Mouse (Mus musculus): Measurements from ENCODE around the gene Phf8.
A peak's percentile ranks its signal among the peaks of the same experiment; 100 is the strongest.
"Not testable (repeated sequence)": the region's sequence is repeated elsewhere in the genome, so short reads cannot be mapped to it uniquely, and the experiment has no call there.

Phf8 gene

DNA sequence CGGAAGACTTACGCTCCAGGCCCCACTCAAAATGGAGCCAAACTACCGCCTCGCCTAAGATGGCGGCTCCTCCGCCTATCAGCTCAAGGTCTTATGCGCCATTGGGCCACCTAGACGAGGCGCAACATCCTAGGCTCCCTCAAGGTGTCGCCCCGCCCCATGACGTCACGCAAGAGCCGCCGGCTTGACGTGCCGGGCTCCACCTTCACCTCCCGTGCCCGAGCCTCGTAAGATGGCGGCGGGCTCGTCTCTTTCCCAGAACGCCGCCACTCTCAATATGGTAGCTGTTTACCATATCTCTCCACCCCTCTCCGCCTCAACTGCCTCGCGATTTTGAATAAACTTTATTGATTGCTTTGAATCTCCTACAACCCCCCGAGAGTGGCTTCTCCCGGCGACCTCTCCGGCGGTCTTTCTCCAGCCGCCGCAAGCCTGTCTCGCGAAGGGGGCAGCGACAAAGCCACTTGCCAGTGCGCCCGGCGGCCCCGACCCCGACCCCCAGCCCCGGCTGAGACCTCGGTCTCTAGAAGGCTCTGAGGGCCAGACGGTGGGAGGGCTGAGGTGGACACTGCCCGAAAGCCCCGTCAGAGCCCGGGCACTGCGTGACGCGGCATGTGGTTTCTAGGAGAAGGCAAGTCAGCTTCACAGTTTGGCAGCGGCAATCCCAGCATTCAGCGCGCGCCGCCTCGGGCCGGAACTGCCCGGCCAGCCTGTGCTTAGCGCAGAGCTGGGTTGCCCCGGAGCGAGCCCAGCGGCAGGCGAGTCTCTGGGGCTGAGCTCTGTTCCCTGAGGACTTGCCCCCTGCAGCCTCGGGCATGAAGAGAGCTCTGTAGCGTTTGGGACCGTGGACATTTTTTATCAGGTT, at the start of gene Phf8:
Phf8 (plus strand) TSS at position 215 of the 865 bp plus-strand sequence.
- DNase-seq: peak; percentile 95 to 98

DNA sequence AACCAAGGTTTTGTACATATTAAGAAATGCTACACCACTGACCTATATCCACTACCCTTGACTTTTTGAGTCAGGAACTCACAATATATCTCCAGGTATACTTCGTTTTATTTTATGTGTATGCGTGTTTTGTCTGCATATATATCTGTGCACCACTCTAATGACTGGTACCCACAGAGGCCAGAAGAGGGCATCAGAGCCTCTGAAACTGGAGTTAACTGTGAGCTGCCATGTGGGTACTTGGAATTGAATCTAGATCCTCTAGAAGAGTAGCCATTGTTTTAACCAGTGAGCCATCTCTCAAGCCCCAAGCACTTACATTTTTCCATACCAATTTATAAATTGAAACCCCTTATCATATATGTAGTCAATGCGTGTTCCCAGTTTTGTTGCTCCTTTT, 32.3 kb upstream of the Phf8 start:
- no peak for DNase-seq

DNA sequence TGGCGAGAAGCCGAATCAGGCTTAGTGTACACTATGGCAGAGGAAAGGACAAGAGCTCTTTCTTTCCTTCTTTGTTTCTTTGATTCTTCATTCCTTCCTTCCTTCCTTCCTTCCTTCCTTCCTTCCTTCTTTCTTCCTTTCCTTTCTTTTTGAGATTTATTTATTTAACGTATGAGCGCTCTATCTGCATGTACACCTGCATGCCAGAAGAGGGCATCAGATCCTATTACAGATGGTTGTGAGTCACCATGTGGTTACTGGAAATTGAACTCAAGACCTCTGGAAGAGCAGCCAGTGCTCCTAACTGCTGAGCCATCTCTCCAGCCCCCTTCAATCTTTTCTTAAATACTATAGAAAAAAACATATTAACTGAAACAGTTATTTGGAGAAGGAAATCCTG, 27.2 kb upstream of the Phf8 start:
- not testable (repeated sequence) for DNase-seq

- DNase-seq: no peak
Observed at GRCm38 (mm10) chrX:151496596-151496995, 23.9 kb upstream of the Phf8 start.

GRCm38 (mm10) chrX:151508536-151508935, 11.9 kb upstream of the Phf8 start:
- no peak for DNase-seq

DNA sequence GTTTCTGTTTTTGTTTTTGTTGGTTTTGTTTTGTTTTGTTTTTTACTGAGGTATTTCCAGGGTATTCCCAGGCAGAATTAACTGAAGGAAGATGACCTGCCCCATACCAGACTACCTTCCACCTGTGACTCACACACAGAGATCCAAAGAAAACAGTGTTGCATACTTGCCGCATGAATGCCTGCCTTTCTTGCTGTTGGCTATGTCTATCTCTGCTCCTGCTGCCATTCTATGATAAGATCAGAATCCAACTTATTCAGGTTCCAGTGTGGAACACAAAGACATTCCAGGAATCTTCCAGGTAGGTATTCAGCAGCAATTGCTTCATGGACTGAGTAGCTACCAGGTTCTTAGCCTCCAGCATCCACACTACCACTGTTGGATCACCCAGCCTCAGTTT, 10.6 kb upstream of the Phf8 start:
- DNase-seq: no peak

- DNase-seq: no peak
Observed at GRCm38 (mm10) chrX:151513066-151513465, 7.4 kb upstream of the Phf8 start.

GRCm38 (mm10) chrX:151513694-151514093, 6.8 kb upstream of the Phf8 start:
- no peak for DNase-seq

DNA sequence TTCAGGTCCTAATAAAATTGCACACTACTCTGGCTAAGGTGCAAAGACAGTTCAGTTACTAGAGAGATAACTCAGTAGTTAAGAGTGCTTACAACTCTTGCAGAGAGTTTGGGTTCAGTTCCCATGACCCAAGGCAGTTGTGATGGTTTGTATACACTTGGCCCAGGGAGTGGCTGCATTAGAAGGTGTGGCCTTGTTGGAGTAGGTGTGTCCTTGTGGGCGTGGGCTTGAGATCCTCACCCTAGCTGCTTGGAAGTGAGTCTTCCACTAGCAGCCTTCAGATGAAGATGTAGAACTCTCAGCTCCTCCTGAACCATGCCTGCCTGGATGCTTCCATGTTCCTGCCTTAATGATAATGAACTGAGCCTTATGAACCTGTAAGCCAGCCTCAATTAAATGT, 2.3 kb upstream of the Phf8 start:
- DNase-seq: no peak

DNA sequence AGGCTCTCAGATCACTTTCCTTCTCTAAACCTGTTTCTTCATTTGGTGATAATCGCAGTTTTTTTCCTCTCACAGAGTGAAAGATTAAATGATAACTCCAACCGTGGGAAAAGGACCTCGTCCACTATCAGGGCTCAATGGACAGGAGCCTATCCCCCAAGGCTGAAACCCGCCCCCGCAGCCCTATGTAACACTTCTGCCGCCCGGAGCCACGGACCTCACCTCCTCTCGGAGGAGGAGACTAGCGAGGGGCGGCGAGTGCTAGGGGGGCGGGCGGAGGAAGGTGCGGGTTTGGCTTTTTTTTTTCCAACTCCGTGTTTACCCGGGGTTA, 380 bp upstream of the Phf8 start:
- DNase-seq: no peak

DNA sequence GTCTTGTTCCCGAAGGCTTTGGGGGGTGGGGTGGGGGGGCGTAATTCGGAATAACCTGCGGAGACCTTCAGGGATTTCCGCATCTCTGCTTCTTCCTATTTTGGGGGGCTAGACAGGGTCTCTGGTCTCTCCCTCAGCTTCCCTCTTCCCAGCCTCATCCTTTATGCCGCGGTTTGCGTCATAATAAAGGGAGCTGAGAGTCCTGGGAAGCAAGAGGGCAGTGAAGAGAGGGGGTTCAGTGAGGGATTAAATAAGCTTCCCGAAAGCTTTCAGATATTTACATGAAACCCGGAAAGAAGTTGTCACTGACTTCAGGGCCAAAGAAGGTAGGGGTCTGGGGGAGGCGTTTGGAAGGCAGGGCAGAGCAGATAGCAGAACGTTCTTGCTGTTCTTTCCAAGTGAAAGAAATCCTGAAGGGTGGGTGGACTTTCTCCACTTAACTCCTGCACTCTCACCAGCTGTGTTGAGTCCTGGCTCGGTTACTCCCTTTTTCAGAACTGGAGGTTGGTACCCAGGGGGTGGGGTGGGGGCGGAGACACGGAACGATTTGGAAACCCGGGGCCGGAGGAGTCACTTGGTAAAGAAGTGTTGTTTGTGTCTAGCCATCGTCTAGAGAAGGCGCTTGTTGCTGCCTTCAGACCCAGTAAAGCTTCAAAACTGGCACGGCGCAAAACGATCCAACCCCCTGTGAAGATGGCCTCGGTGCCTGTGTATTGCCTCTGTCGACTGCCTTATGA, 1.5 kb downstream of the Phf8 start:
- DNase-seq: peak; percentile 28 to 31

- no peak for DNase-seq
Observed at GRCm38 (mm10) chrX:151553356-151553755, 32.9 kb downstream of the Phf8 start.

DNA sequence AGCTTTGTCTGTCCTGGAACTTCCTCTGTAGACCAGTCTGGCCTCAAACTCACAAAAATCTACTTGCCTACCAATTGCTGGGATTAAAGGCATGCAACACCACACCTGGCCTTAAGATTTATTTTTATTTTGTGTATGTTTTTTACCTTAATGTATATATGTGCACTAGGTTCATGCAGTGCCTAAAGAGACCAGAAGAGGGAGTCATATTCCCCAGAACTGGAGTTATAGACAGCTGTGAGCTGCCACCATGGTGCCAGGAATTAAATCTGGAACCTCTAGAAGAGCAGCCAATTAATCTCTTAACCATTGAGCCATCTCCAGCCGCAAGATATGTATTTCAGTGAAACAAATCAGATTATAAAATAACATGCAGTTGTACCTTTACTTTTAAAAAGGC, 54.7 kb downstream of the Phf8 start:
- DNase-seq: no peak

GRCm38 (mm10) chrX:151643386-151643785, 122.9 kb downstream of the Phf8 start:
- no peak for DNase-seq

GRCm38 (mm10) chrX:151653744-151654143, 133.3 kb downstream of the Phf8 start:
- no peak for DNase-seq

- no peak for DNase-seq
Observed at GRCm38 (mm10) chrX:151674492-151675171, 154.2 kb downstream of the Phf8 start.

Data from lung, postnatal 4 days (tissue).